Mouse (Mus musculus): ENCODE measurements around the gene Rps6ka2. TPM values are rescaled to one million over a fixed set of nuclear protein-coding genes. Genes with fewer than 3 reads are reported as not detected.
A peak's percentile ranks its signal among the peaks of the same experiment; 100 is the strongest.

The Rps6ka2 gene
- polyA plus RNA-seq, 1 experiment = 0.09 TPM

GRCm38 (mm10) chr17:7218396-7218795 is 48.5 kb downstream of the Rps6ka2 start:
- Histone ChIP-seq H3K36me3 (replicated peaks; ENCODE audit: low read length) (no peaks in the 10 kb centered on the region), H3K27me3 (replicated peaks) (no peaks in the 10 kb centered on the region), H3K9me3 (no peaks in the 10 kb centered on the region), H3K4me3 (replicated peaks) (no peak overlapping the region), H3K4me1 (no peaks in the 10 kb centered on the region)
- TF ChIP-seq GATA1 (IDR thresholded peaks at IDR 0.05; ENCODE audit: borderline replicate concordance, low read length) (no peak), FLI1 (IDR thresholded peaks at IDR 0.05; ENCODE audit: low read length) (no peak)

DNA sequence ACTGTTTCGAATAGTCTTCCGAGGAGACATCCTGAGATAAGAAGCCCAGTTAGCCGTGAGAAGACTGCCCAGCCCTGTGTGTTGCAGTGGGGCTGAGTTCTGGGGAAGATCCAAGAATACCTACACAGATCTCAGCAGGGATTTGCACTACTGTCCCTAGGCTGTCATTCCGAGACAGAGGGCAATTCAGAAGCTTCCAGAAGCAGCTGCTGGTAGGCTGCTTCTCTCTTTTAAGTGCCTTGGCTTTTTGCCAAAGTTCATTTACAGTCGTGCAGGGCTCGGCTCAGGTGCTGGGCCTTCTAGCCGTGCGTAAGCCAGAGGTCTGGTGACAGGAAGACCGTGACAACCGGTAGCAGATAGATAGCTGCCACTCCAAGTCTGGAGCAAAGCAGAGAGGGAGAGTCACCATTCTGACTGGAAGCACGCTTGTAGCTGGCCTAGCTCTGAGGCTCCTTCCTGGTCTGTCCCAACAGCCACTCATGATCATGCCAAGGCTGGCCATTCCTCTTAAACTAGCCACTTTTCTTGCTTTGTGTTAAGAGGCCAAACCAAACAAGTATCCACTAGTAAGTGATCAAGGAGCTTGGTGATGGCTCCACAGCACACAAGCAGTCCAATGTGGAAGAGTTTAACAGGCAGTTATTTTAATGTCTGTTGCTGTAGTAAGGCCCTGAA is 49.3 kb downstream of the Rps6ka2 start:
- Histone ChIP-seq H3K27me3 (replicated peaks) (no peaks in the 10 kb centered on the region), H3K36me3 (replicated peaks; ENCODE audit: low read length) (no peaks in the 10 kb centered on the region), H3K4me1 (no peaks in the 10 kb centered on the region), H3K4me3 (replicated peaks) (no peak overlapping the region), H3K9me3 (no peaks in the 10 kb centered on the region)
- no peak for TF ChIP-seq FLI1 (IDR thresholded peaks at IDR 0.05; ENCODE audit: low read length)
- no peak for TF ChIP-seq GATA1 (IDR thresholded peaks at IDR 0.05; ENCODE audit: borderline replicate concordance, low read length)

DNA sequence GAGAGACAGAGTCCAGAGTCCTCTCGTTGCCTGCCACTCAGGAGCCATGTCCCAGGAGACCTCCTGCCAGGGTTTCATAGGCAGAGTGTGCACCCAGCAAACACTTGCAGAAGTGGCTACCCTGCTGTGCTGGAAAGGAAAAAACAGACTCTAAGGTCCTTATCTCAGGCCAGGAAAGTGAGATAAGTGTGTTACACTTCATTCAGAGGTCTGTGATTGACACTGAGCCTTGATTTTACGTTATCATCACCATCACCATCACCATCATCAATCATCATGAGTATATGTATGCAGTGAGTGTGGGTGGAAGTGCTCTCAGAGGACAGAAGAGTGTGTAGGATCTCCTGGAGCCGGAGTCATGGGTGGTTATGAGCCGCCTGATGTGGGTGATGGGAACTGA is 51.4 kb downstream of the Rps6ka2 start:
- no peaks in the 10 kb centered on the region for H3K27me3 ChIP-seq (replicated peaks)
- H3K4me3 ChIP-seq (replicated peaks) = no peak overlapping the region
- TF ChIP-seq GATA1 (IDR thresholded peaks at IDR 0.05; ENCODE audit: borderline replicate concordance, low read length) (no peak), FLI1 (IDR thresholded peaks at IDR 0.05; ENCODE audit: low read length) (no peak)
- H3K9me3 ChIP-seq = no peaks in the 10 kb centered on the region
- no peaks in the 10 kb centered on the region for H3K36me3 ChIP-seq (replicated peaks; ENCODE audit: low read length)
- no peaks in the 10 kb centered on the region for H3K4me1 ChIP-seq

DNA sequence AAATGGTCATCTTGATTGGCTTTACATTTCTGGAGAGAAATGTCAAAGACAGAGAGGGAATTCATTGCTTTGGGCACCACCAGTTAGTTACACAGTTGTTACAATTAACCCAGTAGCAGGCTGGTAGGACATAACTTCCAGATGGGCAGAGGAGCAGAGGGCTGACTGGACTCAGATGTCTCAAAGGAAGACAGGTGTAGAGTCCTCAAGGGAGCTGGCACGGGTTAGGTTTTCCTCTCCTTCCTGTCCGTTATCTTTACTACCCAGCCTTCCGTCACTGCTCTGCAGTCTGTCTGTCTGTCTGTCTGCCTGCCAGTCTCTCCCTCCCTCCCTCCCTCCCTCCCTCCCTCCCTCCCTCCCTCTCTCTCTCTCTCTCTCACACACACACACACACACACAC is 52.3 kb downstream of the Rps6ka2 start:
- Histone ChIP-seq H3K27me3 (replicated peaks) (no peaks in the 10 kb centered on the region), H3K4me3 (replicated peaks) (no peak overlapping the region), H3K36me3 (replicated peaks; ENCODE audit: low read length) (no peaks in the 10 kb centered on the region), H3K9me3 (no peaks in the 10 kb centered on the region), H3K4me1 (no peaks in the 10 kb centered on the region)
- TF ChIP-seq FLI1 (IDR thresholded peaks at IDR 0.05; ENCODE audit: low read length) (no peak), GATA1 (IDR thresholded peaks at IDR 0.05; ENCODE audit: borderline replicate concordance, low read length) (no peak)

DNA sequence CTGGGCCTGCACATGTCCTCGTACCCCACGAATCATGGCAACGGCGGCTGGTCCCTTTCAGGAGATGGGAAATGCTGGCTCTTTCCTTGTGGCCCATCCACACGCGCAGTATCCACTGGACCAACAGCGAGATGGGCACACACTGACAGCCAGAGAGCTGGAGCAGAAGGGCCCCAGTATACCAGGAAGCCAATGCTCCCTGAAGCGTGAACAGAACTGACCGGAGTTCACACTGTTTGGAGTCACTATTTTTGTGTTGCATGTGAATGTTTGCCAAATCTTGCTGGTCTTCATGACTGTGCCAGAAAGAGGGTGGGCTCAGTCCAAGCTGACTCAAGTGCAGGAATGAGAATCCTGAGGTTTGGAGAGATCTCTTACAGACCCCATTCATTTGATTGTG is 58.6 kb downstream of the Rps6ka2 start:
- H3K27me3 ChIP-seq (replicated peaks) = no peaks in the 10 kb centered on the region
- no peak for TF ChIP-seq GATA1 (IDR thresholded peaks at IDR 0.05; ENCODE audit: borderline replicate concordance, low read length)
- no peak for TF ChIP-seq FLI1 (IDR thresholded peaks at IDR 0.05; ENCODE audit: low read length)
- no peak overlapping the region for H3K4me3 ChIP-seq (replicated peaks)
- H3K4me1 ChIP-seq = no peaks in the 10 kb centered on the region
- peaks cover 8% of the 10 kb centered on the region; the same call in 1 of the 2 replicates for H3K9me3 ChIP-seq
- H3K36me3 ChIP-seq (replicated peaks; ENCODE audit: low read length) = no peaks in the 10 kb centered on the region

- TF ChIP-seq FLI1 (IDR thresholded peaks at IDR 0.05; ENCODE audit: low read length) (no peak), GATA1 (IDR thresholded peaks at IDR 0.05; ENCODE audit: borderline replicate concordance, low read length) (no peak)
- no peak overlapping the region for H3K4me3 ChIP-seq (replicated peaks)
- peaks cover 17% of the 10 kb centered on the region for H3K9me3 ChIP-seq
- no peaks in the 10 kb centered on the region for H3K36me3 ChIP-seq (replicated peaks; ENCODE audit: low read length)
- no peaks in the 10 kb centered on the region for H3K27me3 ChIP-seq (replicated peaks)
- H3K4me1 ChIP-seq = no peaks in the 10 kb centered on the region
These were observed 61.4 kb downstream of the Rps6ka2 start for GRCm38 (mm10) chr17:7231312-7231711.

DNA sequence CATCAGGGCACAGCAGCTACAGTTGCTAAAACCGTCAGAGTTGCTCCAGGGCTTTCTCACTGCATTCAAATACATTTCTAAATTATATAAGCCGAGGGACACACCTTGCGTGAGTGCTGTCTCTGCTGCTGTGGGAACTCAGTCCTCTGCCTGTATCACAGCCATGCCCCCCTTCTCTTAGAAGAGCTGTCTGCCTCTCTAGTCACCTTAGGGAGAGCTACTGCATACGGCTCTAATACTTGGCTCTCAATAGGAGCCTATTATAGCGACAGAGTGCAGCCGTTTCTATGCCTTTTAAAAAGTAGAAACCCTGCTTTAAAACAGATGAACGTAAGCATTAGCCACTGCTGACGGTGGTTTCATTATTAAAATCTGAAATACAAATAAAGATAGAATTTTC is 61.9 kb downstream of the Rps6ka2 start:
- Histone ChIP-seq H3K4me3 (replicated peaks) (no peak overlapping the region), H3K27me3 (replicated peaks) (no peaks in the 10 kb centered on the region), H3K36me3 (replicated peaks; ENCODE audit: low read length) (no peaks in the 10 kb centered on the region), H3K9me3 (peaks cover 17% of the 10 kb centered on the region), H3K4me1 (no peaks in the 10 kb centered on the region)
- TF ChIP-seq GATA1 (IDR thresholded peaks at IDR 0.05; ENCODE audit: borderline replicate concordance, low read length) (no peak), FLI1 (IDR thresholded peaks at IDR 0.05; ENCODE audit: low read length) (no peak)

- no peak for TF ChIP-seq GATA1 (IDR thresholded peaks at IDR 0.05; ENCODE audit: borderline replicate concordance, low read length)
- no peak for TF ChIP-seq FLI1 (IDR thresholded peaks at IDR 0.05; ENCODE audit: low read length)
These were observed 62.5 kb downstream of the Rps6ka2 start for GRCm38 (mm10) chr17:7232400-7232799.

GRCm38 (mm10) chr17:7233197-7233596 is 63.3 kb downstream of the Rps6ka2 start:
- Histone ChIP-seq H3K4me3 (replicated peaks) (peak overlapping the region; percentile 31), H3K27me3 (replicated peaks) (no peaks in the 10 kb centered on the region), H3K9me3 (peaks cover 19% of the 10 kb centered on the region), H3K4me1 (no peaks in the 10 kb centered on the region), H3K36me3 (replicated peaks; ENCODE audit: low read length) (no peaks in the 10 kb centered on the region)
- TF ChIP-seq GATA1 (IDR thresholded peaks at IDR 0.05; ENCODE audit: borderline replicate concordance, low read length) (no peak), FLI1 (IDR thresholded peaks at IDR 0.05; ENCODE audit: low read length) (no peak)

More at GRCm38 (mm10) chr17:7232400-7232799, 62.5 kb downstream of the Rps6ka2 start:
- Histone ChIP-seq H3K27me3 (replicated peaks) (no peaks in the 10 kb centered on the region), H3K4me3 (replicated peaks) (no peak overlapping the region), H3K4me1 (no peaks in the 10 kb centered on the region), H3K9me3 (peaks cover 17% of the 10 kb centered on the region), H3K36me3 (replicated peaks; ENCODE audit: low read length) (no peaks in the 10 kb centered on the region)

- TF ChIP-seq FLI1 (IDR thresholded peaks at IDR 0.05; ENCODE audit: low read length) = no peak
- TF ChIP-seq GATA1 (IDR thresholded peaks at IDR 0.05; ENCODE audit: borderline replicate concordance, low read length) = no peak
- Histone ChIP-seq H3K36me3 (replicated peaks; ENCODE audit: low read length) (no peaks in the 10 kb centered on the region), H3K4me3 (replicated peaks) (peak overlapping the region; percentile 21), H3K4me1 (no peaks in the 10 kb centered on the region), H3K9me3 (peaks cover 28% of the 10 kb centered on the region), H3K27me3 (replicated peaks) (no peaks in the 10 kb centered on the region)
These were observed 67.8 kb downstream of the Rps6ka2 start for GRCm38 (mm10) chr17:7237706-7238105.
